Mouse (Mus musculus) embryonic fibroblast, embryonic 13.5 days (primary cell): ENCODE results near the gene Irf1.

ENCODE experiments used
- CTCF ChIP-seq: IDR thresholded peaks from 2 replicates; pipeline ENCODE4 v1.5.1; 2011; ENCODE audit warnings: mild to moderate bottlenecking, control low read depth, low read length, moderate library complexity, borderline replicate concordance; ENCODE audit not compliant: insufficient read depth
- POLR2A ChIP-seq: IDR thresholded peaks from 2 replicates; pipeline ENCODE4 v1.6.1; 2011; ENCODE audit warnings: low read depth, mild to moderate bottlenecking, control low read depth, low read length, moderate library complexity

- TF ChIP-seq POLR2A, result no peak
- TF ChIP-seq CTCF, result no peak
Observed at GRCm38 (mm10) chr11:53813001-53813868, 43.4 kb downstream of the Irf1 start.
